Mouse (Mus musculus) 3134 (cell line): ENCODE measurements around the gene Elovl2.
"Not testable (repeated sequence)": the region's sequence is repeated elsewhere in the genome, so short reads cannot be mapped to it uniquely, and the experiment has no call there.

ENCODE experiments used
- DNase-seq: peaks from one replicate; pipeline ENCODE4 v3.0.0-alpha.2; 2011; ENCODE audit warnings: low spot score; ENCODE audit not compliant: insufficient read length; ENCODE audit errors: extremely low read depth

The Elovl2 gene

GRCm38 (mm10) chr13:41220304-41220834 lies at the start of gene Elovl2:
Gene Elovl2, minus strand, starts transcription at chr13:41220405.
- DNase-seq, result no peak

- no peak for DNase-seq
Observed at GRCm38 (mm10) chr13:41267827-41268408, 47.7 kb upstream of the Elovl2 start.

GRCm38 (mm10) chr13:41263304-41264006 lies 43.2 kb upstream of the Elovl2 start:
- no peak for DNase-seq

GRCm38 (mm10) chr13:41261617-41262016 lies 41.4 kb upstream of the Elovl2 start:
- not testable (repeated sequence) for DNase-seq

GRCm38 (mm10) chr13:41257851-41258250 lies 37.6 kb upstream of the Elovl2 start:
- DNase-seq, result no peak

- no peak for DNase-seq
Observed at GRCm38 (mm10) chr13:41256962-41257361, 36.8 kb upstream of the Elovl2 start.

- DNase-seq, result no peak
Observed at GRCm38 (mm10) chr13:41256126-41256525, 35.9 kb upstream of the Elovl2 start.

- no peak for DNase-seq
Observed at GRCm38 (mm10) chr13:41252736-41253135, 32.5 kb upstream of the Elovl2 start.

GRCm38 (mm10) chr13:41252141-41252540 lies 31.9 kb upstream of the Elovl2 start:
- DNase-seq, result no peak

- no peak for DNase-seq
Observed at GRCm38 (mm10) chr13:41251667-41252066, 31.5 kb upstream of the Elovl2 start.

GRCm38 (mm10) chr13:41251232-41251631 lies 31.0 kb upstream of the Elovl2 start:
- DNase-seq, result not testable (repeated sequence)

- no peak for DNase-seq
Observed at GRCm38 (mm10) chr13:41250318-41250981, 30.2 kb upstream of the Elovl2 start.

GRCm38 (mm10) chr13:41249538-41250317 lies 29.5 kb upstream of the Elovl2 start, which contains the start of gene Smim13:
Gene Smim13, plus strand, starts transcription at chr13:41249844.
- peak; percentile 97 for DNase-seq

- no peak for DNase-seq
Observed at GRCm38 (mm10) chr13:41248751-41249520, 28.7 kb upstream of the Elovl2 start.

GRCm38 (mm10) chr13:41244306-41244830 lies 24.2 kb upstream of the Elovl2 start:
- no peak for DNase-seq

GRCm38 (mm10) chr13:41241557-41241956 lies 21.4 kb upstream of the Elovl2 start:
- DNase-seq, result no peak

- no peak for DNase-seq
Observed at GRCm38 (mm10) chr13:41238805-41239130, 18.6 kb upstream of the Elovl2 start.

GRCm38 (mm10) chr13:41238035-41238804 lies 18.0 kb upstream of the Elovl2 start:
- no peak for DNase-seq
